Mouse (Mus musculus): ENCODE measurements around the gene Ccl24.

GRCm38 (mm10) chr5:135547990-135548389, 24.9 kb downstream of the Ccl24 start:
- TF ChIP-seq CTCF (conservative IDR thresholded peaks at IDR 0.05 in 1 of 2, IDR thresholded peaks at IDR 0.05 in 1 of 2; ENCODE audit: low read depth in 2 of 2, low read length in 2 of 2) (no peak), POLR2A (IDR thresholded peaks at IDR 0.05; ENCODE audit: low read depth, low read length) (no peak), TCF12 (IDR thresholded peaks at IDR 0.05; ENCODE audit: low read depth, low read length) (no peak), ZC3H11A (IDR thresholded peaks at IDR 0.05; ENCODE audit: low read depth, low read length) (no peak)
